Mouse (Mus musculus) stomach, embryonic 16.5 days (tissue): ENCODE data around the gene Dus2. TPM values are rescaled to one million over a fixed set of nuclear protein-coding genes. Genes with fewer than 3 reads are reported as not detected.

Experiments
- ATAC-seq: fragments of 200-750 bp; cut with Nextera tagmentation; 2 replicates; pipeline ENCODE4 v1.8.0; 2017; ENCODE audit warnings: moderate number of reproducible peaks, moderate TSS enrichment; ENCODE audit not compliant: insufficient read depth, low FRiP score
- H3K27ac ChIP-seq: fragments of 300-500 bp; sonication (generic); 2 replicates; pipeline ENCODE4 v1.5.1; 2014; ENCODE audit warnings: low read length
- H3K27me3 ChIP-seq: fragments of 300-500 bp; sonication (generic); 2 replicates; pipeline ENCODE4 v1.6.1; 2014; ENCODE audit warnings: low read length, control low read depth, mixed read lengths; ENCODE audit not compliant: control insufficient read depth, insufficient read depth
- H3K36me3 ChIP-seq: fragments of 300-500 bp; sonication (generic); 2 replicates; pipeline ENCODE4 v1.6.1; 2014; ENCODE audit warnings: low read length; ENCODE audit not compliant: control insufficient read depth, insufficient read depth
- H3K4me1 ChIP-seq: fragments of 300-500 bp; sonication (generic); 2 replicates; pipeline ENCODE4 v1.6.1; 2014; ENCODE audit warnings: low read length, control low read depth, mixed read lengths; ENCODE audit not compliant: control insufficient read depth, insufficient read depth
- H3K4me2 ChIP-seq: fragments of 300-500 bp; sonication (generic); 2 replicates; pipeline ENCODE4 v1.6.1; 2014; ENCODE audit warnings: low read depth, low read length, mixed read lengths
- H3K4me3 ChIP-seq: fragments of 300-500 bp; sonication (generic); replicated peaks from 2 replicates; pipeline ENCODE4 v1.5.1; 2014; ENCODE audit warnings: mild to moderate bottlenecking, low read length
- H3K9ac ChIP-seq: fragments of 300-500 bp; sonication (generic); 2 replicates; pipeline ENCODE4 v1.6.1; 2014; ENCODE audit warnings: low read length
- H3K9me3 ChIP-seq: fragments of 300-500 bp; sonication (generic); replicated peaks from 2 replicates; pipeline ENCODE4 v1.6.1; 2016; ENCODE audit warnings: low read length, control low read depth; ENCODE audit not compliant: control insufficient read depth
- WGBS: fragments of 180-500 bp; shearing (Covaris S2); extraction: QIAGEN DNeasy Blood & Tissue Kit; methylation state at CpG from one replicate; pipeline ENCODE4 v1.1.7; 2014; 5-methylcytosine and 5-hydroxymethylcytosine counted together
- polyA plus RNA-seq: library from polyadenylated mRNA; unstranded; fragments of >200 nt; fragmentation: Nextera tagmentation; extraction: Ambion mirVana; gene quantifications from 2 replicates; pipeline ENCODE4 v1.2.1, GENCODE M21; 2015

Gene Dus2
- polyA plus RNA-seq, 1 experiment from 2014 or later: 18.3 TPM

DNA sequence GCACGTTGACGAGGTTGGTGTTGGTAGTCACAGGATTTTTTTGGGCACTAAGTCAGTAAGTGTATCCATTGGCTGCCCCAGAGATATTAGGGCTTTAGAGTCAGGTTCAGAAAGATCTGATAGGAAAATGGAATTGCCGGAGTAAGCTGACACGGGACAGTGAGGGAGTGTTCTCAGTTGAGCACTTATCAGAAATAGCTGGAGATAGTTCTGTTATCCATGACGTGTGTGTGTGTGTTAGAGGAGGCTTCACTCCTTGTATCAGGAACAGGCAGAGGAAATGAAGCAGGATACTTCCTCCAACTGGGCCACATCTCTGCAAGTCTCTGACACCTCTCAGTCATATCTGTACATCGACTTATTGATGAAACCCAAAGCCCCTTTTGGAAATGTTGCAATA is 25.1 kb downstream of the Dus2 start:
- 86% methylated on average over 6 of the region's 6 CpGs for WGBS
- H3K4me1 ChIP-seq: no peaks in the 10 kb centered on the region

DNA sequence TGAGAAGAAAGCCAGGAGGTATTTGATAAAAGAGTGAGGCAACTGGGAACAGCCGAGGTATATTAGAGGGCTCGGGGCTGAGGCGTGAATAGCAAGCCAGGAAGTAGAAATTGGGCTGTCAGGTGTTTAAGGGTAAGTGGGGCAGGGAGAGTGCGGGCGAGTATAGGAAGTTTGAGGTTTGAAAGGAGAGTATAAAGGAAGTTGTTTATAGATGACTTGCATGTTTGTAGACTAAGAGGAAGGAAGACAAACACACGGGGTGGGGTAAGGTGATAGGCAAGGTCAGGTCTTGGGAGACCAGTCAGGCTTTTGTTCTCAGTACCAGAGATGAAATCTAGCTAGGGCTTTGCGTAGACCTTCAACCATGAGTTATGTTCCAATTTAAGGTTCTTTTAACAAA is 26.0 kb downstream of the Dus2 start:
- no peaks in the 10 kb centered on the region for H3K4me1 ChIP-seq
- no peaks in the 10 kb centered on the region for H3K36me3 ChIP-seq
- no peak overlapping the region for H3K4me3 ChIP-seq
- no peaks in the 10 kb centered on the region for H3K27me3 ChIP-seq
- no peak overlapping the region for H3K4me2 ChIP-seq
- no peak for ATAC-seq
- WGBS: 87% methylated on average over 7 of the region's 7 CpGs
- no peaks in the 10 kb centered on the region for H3K9me3 ChIP-seq
- H3K27ac ChIP-seq: no peak overlapping the region
- no peak overlapping the region for H3K9ac ChIP-seq

More for the DNA sequence above, 25.1 kb downstream of the Dus2 start:
- H3K9me3 ChIP-seq: no peaks in the 10 kb centered on the region
- no peak overlapping the region for H3K4me3 ChIP-seq
- no peaks in the 10 kb centered on the region for H3K36me3 ChIP-seq
- no peak overlapping the region for H3K27ac ChIP-seq
- no peak overlapping the region for H3K4me2 ChIP-seq
- no peaks in the 10 kb centered on the region for H3K27me3 ChIP-seq
- H3K9ac ChIP-seq: no peak overlapping the region
- ATAC-seq: no peak

GRCm38 (mm10) chr8:106018039-106018438 is 26.9 kb downstream of the Dus2 start:
- H3K4me2 ChIP-seq: no peak overlapping the region
- H3K9ac ChIP-seq: no peak overlapping the region
- no peak overlapping the region for H3K27ac ChIP-seq
- 80% methylated on average over 3 of the region's 3 CpGs for WGBS
- no peaks in the 10 kb centered on the region for H3K4me1 ChIP-seq
- H3K4me3 ChIP-seq: no peak overlapping the region
- no peaks in the 10 kb centered on the region for H3K27me3 ChIP-seq
- H3K36me3 ChIP-seq: no peaks in the 10 kb centered on the region
- ATAC-seq: no peak
- no peaks in the 10 kb centered on the region for H3K9me3 ChIP-seq

DNA sequence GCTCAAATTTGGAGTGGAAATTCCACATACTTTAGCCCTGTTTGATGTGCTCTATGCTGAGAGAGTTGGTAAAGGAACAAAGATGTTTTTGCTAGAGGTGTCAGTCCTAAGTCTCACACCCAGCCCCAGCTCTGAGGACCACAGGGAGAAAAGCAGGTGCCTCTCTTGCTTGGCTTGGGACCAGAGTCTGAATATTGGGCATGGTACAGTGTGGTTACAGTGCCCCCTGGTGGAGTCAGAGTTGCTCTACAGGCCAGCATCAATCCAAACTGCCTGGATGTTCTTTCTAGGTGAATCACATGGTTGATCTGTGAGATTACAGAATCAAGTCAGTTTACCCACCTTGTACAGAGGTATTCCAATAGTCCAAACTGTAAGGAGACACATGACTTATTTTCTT is 31.3 kb downstream of the Dus2 start:
- no peak overlapping the region for H3K27ac ChIP-seq
- ATAC-seq: peak; percentile 29; the same call in 1 of the 2 replicates
- H3K36me3 ChIP-seq: 0 out of 2 replicates have a peak, but pooled peaks cover 3% of the 10 kb centered on the region
- H3K4me2 ChIP-seq: no peak overlapping the region
- no peak overlapping the region for H3K4me3 ChIP-seq
- H3K9ac ChIP-seq: no peak overlapping the region
- no peaks in the 10 kb centered on the region for H3K4me1 ChIP-seq
- H3K9me3 ChIP-seq: no peaks in the 10 kb centered on the region
- no peaks in the 10 kb centered on the region for H3K27me3 ChIP-seq

- 88% methylated on average over 10 of the region's 10 CpGs for WGBS
- no peak for ATAC-seq
Observed at GRCm38 (mm10) chr8:106038721-106039120, 47.6 kb downstream of the Dus2 start.

DNA sequence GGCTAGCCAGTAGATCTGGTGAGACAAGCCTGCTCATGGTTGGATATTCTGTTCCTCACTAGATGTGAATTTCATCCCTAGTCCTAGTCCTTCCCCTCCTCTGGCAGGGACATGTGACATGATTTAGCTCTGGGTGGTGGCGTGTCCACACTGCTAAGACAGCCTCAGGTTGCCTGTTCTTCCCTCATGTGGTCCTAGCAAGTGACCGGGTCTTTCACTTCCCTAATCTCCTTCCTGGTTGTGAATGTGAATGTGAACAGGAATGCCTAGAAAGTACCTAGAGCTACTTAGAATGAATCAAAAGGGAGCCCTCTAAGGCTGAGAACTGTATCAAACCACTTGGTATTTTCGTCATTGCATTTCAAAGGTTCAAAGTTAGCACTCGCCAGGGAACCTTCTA is 48.5 kb downstream of the Dus2 start:
- ATAC-seq: no peak
- H3K4me3 ChIP-seq: no peak overlapping the region
- no peak overlapping the region for H3K9ac ChIP-seq

More at GRCm38 (mm10) chr8:106038721-106039120, 47.6 kb downstream of the Dus2 start:
- Histone ChIP-seq H3K4me3 (no peak overlapping the region), H3K4me2 (no peak overlapping the region), H3K9me3 (no peaks in the 10 kb centered on the region), H3K27ac (no peak overlapping the region), H3K27me3 (no peaks in the 10 kb centered on the region), H3K36me3 (no peaks in the 10 kb centered on the region), H3K9ac (no peak overlapping the region), H3K4me1 (peaks cover 2% of the 10 kb centered on the region; the same call in 1 of the 2 replicates)

GRCm38 (mm10) chr8:106040218-106040617 is 49.1 kb downstream of the Dus2 start:
- Histone ChIP-seq H3K27me3 (no peaks in the 10 kb centered on the region), H3K4me3 (no peak overlapping the region), H3K27ac (no peak overlapping the region), H3K4me2 (no peak overlapping the region), H3K4me1 (peaks cover 2% of the 10 kb centered on the region; the same call in 1 of the 2 replicates), H3K9ac (no peak overlapping the region), H3K36me3 (peaks cover 5% of the 10 kb centered on the region; the same call in 1 of the 2 replicates), H3K9me3 (no peaks in the 10 kb centered on the region)
- WGBS: 61% methylated on average over 4 of the region's 4 CpGs
- no peak for ATAC-seq

More for the DNA sequence above, 48.5 kb downstream of the Dus2 start:
- no peaks in the 10 kb centered on the region for H3K27me3 ChIP-seq
- peaks cover 2% of the 10 kb centered on the region; the same call in 1 of the 2 replicates for H3K4me1 ChIP-seq
- H3K27ac ChIP-seq: no peak overlapping the region
- no peaks in the 10 kb centered on the region for H3K36me3 ChIP-seq
- no peaks in the 10 kb centered on the region for H3K9me3 ChIP-seq
- WGBS: 83% methylated on average over 4 of the region's 4 CpGs
- no peak overlapping the region for H3K4me2 ChIP-seq

- ATAC-seq: no peak
- no peaks in the 10 kb centered on the region for H3K9me3 ChIP-seq
- H3K27ac ChIP-seq: no peak overlapping the region
- 69% methylated on average over 2 of the region's 2 CpGs for WGBS
- no peak overlapping the region for H3K4me3 ChIP-seq
- H3K27me3 ChIP-seq: no peaks in the 10 kb centered on the region
- H3K36me3 ChIP-seq: peaks cover 5% of the 10 kb centered on the region; the same call in 1 of the 2 replicates
- no peak overlapping the region for H3K4me2 ChIP-seq
- peaks cover 2% of the 10 kb centered on the region; the same call in 1 of the 2 replicates for H3K4me1 ChIP-seq
- H3K9ac ChIP-seq: no peak overlapping the region
Observed at GRCm38 (mm10) chr8:106043055-106043454, 51.9 kb downstream of the Dus2 start.

DNA sequence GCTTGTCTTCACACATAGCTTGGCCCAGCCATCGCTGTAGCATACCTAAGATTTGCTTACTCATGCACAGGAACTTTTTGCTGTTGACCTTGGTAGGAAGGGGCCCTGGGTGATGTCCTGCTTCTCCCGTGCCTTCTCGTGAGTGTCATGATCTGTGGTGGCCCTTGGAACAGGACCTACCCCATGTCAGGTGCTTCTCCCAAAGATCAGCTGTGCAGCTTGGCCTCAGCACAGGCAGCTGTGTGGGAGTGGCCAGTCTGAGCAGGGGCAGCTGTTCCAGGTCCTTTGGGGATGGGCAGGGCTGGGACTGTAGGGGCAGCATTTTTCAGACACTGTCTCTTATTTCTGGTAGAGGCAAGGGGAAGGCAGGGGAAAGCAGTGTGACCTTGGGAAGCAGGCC is 53.0 kb downstream of the Dus2 start:
- Histone ChIP-seq H3K36me3 (peaks cover 5% of the 10 kb centered on the region; the same call in 1 of the 2 replicates), H3K4me2 (no peak overlapping the region), H3K27ac (no peak overlapping the region), H3K4me1 (peaks cover 2% of the 10 kb centered on the region; the same call in 1 of the 2 replicates), H3K4me3 (no peak overlapping the region), H3K9ac (peak overlapping the region; percentile 7; the same call in 1 of the 2 replicates), H3K9me3 (no peaks in the 10 kb centered on the region), H3K27me3 (no peaks in the 10 kb centered on the region)
- no peak for ATAC-seq
- 61% methylated on average over 3 of the region's 3 CpGs for WGBS
